ENCODE assay signal across 16 mouse cellular contexts in the genomic region with DNA sequence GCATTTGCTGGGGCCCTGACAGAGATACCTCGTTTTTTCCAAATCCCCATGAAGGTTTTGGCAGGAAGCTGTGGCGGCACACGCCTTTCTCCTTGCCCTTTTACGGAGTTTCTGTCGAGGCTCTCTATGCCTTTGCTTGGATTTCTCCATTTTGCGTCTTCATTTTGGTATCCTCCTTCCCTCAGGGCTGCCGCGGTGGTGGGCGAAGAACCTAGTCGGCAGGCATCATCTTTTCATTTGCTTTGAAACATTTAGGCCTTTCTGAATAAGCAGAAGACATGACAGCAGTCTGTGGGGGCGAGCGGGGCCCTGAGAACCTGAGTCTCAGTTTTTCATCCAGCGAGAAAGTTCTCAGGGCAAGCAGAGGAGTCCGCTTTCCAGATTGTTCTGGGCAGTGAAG. TPM values are rescaled to one million over a fixed set of nuclear protein-coding genes. Genes with fewer than 3 reads are reported as not detected.
A peak's percentile ranks its signal among the peaks of the same experiment; 100 is the strongest.
DNase-seq lines count a peak whose midpoint lies in the region; ATAC-seq and TF ChIP-seq lines count a peak whose summit lies in the region.
"Had no signal": no experiment of that assay in that cellular context is flagged by ENCODE, and none has a peak within 500 bp of the region (broad histone marks: within the 10 kb centered on the region; RNA-seq: fewer than 3 reads in every experiment).

No protein-coding gene starts in this region.

- no peaks in the 10 kb centered on the region for H3K36me3 ChIP-seq in hindbrain, embryonic 14.5 days (replicated peaks; ENCODE audit: control insufficient read depth, insufficient read depth)
- H3K36me3 ChIP-seq in hindbrain, postnatal 0 days (ENCODE audit: insufficient read depth, low read length) = no peaks in the 10 kb centered on the region
- H3K36me3 ChIP-seq: heart, embryonic 10.5 days; limb, embryonic 12.5 days; liver, embryonic 15.5 days had no signal

- no peak overlapping the region for H3K9ac ChIP-seq in hindbrain, embryonic 14.5 days
- no peak overlapping the region for H3K9ac ChIP-seq in hindbrain, postnatal 0 days (replicated peaks; ENCODE audit: low read length)
- H3K9ac ChIP-seq: limb, embryonic 12.5 days; liver, embryonic 15.5 days had no signal

- no peaks in the 10 kb centered on the region for H3K4me1 ChIP-seq in hindbrain, embryonic 14.5 days (replicated peaks; ENCODE audit: control insufficient read depth, insufficient read depth, low read length)
- H3K4me1 ChIP-seq in hindbrain, postnatal 0 days (ENCODE audit: insufficient read depth, low read length) = no peaks in the 10 kb centered on the region
- H3K4me1 ChIP-seq: limb, embryonic 12.5 days; liver, embryonic 15.5 days had no signal

- H3K27ac ChIP-seq in hindbrain, embryonic 14.5 days = peak overlapping the region; percentile 54; the same call in 1 of the 2 replicates
- H3K27ac ChIP-seq in hindbrain, postnatal 0 days = no peak overlapping the region
- H3K27ac ChIP-seq: limb, embryonic 12.5 days; liver, embryonic 15.5 days had no signal

- DNase-seq in hindbrain, embryonic 14.5 days (ENCODE audit: low spot score) = no peak
- no peak for DNase-seq in hindbrain, postnatal 0 days (ENCODE audit: low spot score)
- DNase-seq in right cerebral cortex, adult 2 months (ENCODE audit: low spot score in 2 of 2) = peak; percentile 64 to 70
- DNase-seq in right cerebral cortex, postnatal 14 days = no peak
- peak; percentile 45 to 54 for DNase-seq in left cerebral cortex, adult 8-10 months (ENCODE audit: low spot score in 2 of 2)
- DNase-seq in gastrocnemius, postnatal 4 days (ENCODE audit: low spot score in 2 of 2) = no peak
- no peak for DNase-seq in testis, postnatal 10 days (ENCODE audit: low spot score)
- DNase-seq: cerebellum, adult 18-20 months; gastrocnemius, postnatal 14 days; heart, postnatal 36 days; kidney, adult 18-20 months; kidney, postnatal 36 days had no signal

- H3K27me3 ChIP-seq in hindbrain, embryonic 14.5 days (ENCODE audit: control insufficient read depth, insufficient read depth, low read length) = no peaks in the 10 kb centered on the region
- no peaks in the 10 kb centered on the region for H3K27me3 ChIP-seq in hindbrain, postnatal 0 days (ENCODE audit: insufficient read depth, low read length)
- H3K27me3 ChIP-seq: limb, embryonic 12.5 days; liver, embryonic 15.5 days had no signal

- ATAC-seq in hindbrain, embryonic 14.5 days (ENCODE audit: low FRiP score) = no peak
- ATAC-seq in hindbrain, postnatal 0 days = no peak

- H3K4me3 ChIP-seq in hindbrain, embryonic 14.5 days (replicated peaks; ENCODE audit: low read length) = no peak overlapping the region
- no peak overlapping the region for H3K4me3 ChIP-seq in hindbrain, postnatal 0 days (ENCODE audit: low read length)
- H3K4me3 ChIP-seq: heart, embryonic 10.5 days; limb, embryonic 12.5 days; liver, embryonic 15.5 days had no signal

- no peaks in the 10 kb centered on the region for H3K9me3 ChIP-seq in hindbrain, embryonic 14.5 days (ENCODE audit: control insufficient read depth, low read length)
- no peaks in the 10 kb centered on the region for H3K9me3 ChIP-seq in hindbrain, postnatal 0 days (ENCODE audit: low read length)
- H3K9me3 ChIP-seq: heart, embryonic 10.5 days; limb, embryonic 12.5 days; liver, embryonic 15.5 days had no signal

- TF ChIP-seq CTCF in hindbrain, postnatal 0 days (IDR thresholded peaks at IDR 0.05; ENCODE audit: low read depth) = no peak

- WGBS in hindbrain, embryonic 14.5 days = 83% methylated on average over 14 of the region's 14 CpGs
- 74% methylated on average over 14 of the region's 14 CpGs for WGBS in hindbrain, postnatal 0 days

- no peak overlapping the region for H3K4me2 ChIP-seq in hindbrain, embryonic 14.5 days (replicated peaks)
- H3K4me2 ChIP-seq in hindbrain, postnatal 0 days (ENCODE audit: low read depth, low read length) = no peak overlapping the region
- H3K4me2 ChIP-seq: limb, embryonic 12.5 days; liver, embryonic 15.5 days; midbrain, embryonic 11.5 days had no signal

RNA-seq across cellular contexts. Expression of a gene that starts 47.2 kb away (rescaled TPM):
- 38.7 and 43.5 TPM in 2 replicates for polyA plus RNA-seq in hindbrain, embryonic 14.5 days (2014; fragmentation: Nextera tagmentation; extraction: Ambion mirVana)
- 53.5 and 55.8 TPM in 2 replicates for total RNA-seq in hindbrain, postnatal 0 days (2014; rRNA removed)
- polyA plus RNA-seq in hindbrain, postnatal 0 days (2015; fragmentation: Nextera tagmentation; extraction: Ambion mirVana) = 47.4 and 50.8 TPM in 2 replicates
- 100 to 1,000 TPM; 250 to 274 (median 263) TPM for total RNA-seq in left cerebral cortex, adult 8-10 months (2022)
- 10 to 100 TPM; 12.3 to 13.0 TPM for total RNA-seq in gastrocnemius, postnatal 4 days (2021)

Comparison
In these comparisons a context has a peak if more than half of its experiments do, and no peak if none do; other contexts are left out.
1. DNase-seq: peak in right cerebral cortex, adult 2 months (2 of 2) and left cerebral cortex, adult 8-10 months (2 of 2); none in hindbrain, embryonic 14.5 days (single experiment), hindbrain, postnatal 0 days (single experiment), right cerebral cortex, postnatal 14 days (single experiment), gastrocnemius, postnatal 4 days (0 of 2) and testis, postnatal 10 days (single experiment).